ENCODE assay signal across 13 mouse cellular contexts in the genomic region with DNA sequence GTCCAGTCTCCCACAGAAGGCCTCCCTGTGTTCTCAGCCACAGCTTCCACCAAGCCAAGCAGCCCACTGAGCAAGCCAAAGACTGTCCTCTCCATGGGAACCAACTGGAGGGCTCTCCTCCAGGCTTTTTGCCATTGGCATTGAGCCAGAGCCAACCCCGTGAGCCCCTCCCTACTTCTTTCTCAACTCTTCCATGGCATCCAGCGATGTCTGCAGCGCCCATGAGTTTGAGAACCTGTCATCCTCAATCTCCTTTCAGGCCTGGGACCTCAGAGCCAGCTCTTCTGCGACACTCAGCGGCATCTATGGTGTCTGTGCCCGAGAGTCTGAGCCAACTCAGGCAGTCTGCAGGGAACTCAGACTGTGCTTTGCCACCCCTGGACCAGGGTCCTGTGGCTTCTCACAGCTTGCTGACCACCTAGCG.
A peak's percentile ranks its signal among the peaks of the same experiment; 100 is the strongest.
DNase-seq lines count a peak whose midpoint lies in the region; ATAC-seq and TF ChIP-seq lines count a peak whose summit lies in the region.
"Had no signal": no experiment of that assay in that cellular context is flagged by ENCODE, and none has a peak within 500 bp of the region (broad histone marks: within the 10 kb centered on the region; RNA-seq: fewer than 3 reads in every experiment).

No protein-coding gene starts in this region.

- no peak for TF ChIP-seq EP300 in lung, postnatal 0 days (IDR thresholded peaks at IDR 0.05)

- 78% methylated on average over 7 of the region's 7 CpGs for WGBS in lung, postnatal 0 days
- 89% methylated on average over 7 of the region's 7 CpGs for WGBS in midbrain, embryonic 14.5 days

- H3K36me3 ChIP-seq in lung, postnatal 0 days (ENCODE audit: insufficient read depth, low read length): no peaks in the 10 kb centered on the region
- no peaks in the 10 kb centered on the region for H3K36me3 ChIP-seq in midbrain, embryonic 14.5 days (ENCODE audit: control insufficient read depth, insufficient read depth, low read length)
- H3K36me3 ChIP-seq: lung, embryonic 15.5 days; neural tube, embryonic 12.5 days; stomach, embryonic 15.5 days had no signal

- H3K27me3 ChIP-seq in lung, postnatal 0 days (replicated peaks; ENCODE audit: insufficient read depth, low read length): no peaks in the 10 kb centered on the region
- no peaks in the 10 kb centered on the region for H3K27me3 ChIP-seq in midbrain, embryonic 14.5 days (ENCODE audit: control insufficient read depth, insufficient read depth, low read length)
- H3K27me3 ChIP-seq: lung, embryonic 15.5 days; neural tube, embryonic 12.5 days; stomach, embryonic 15.5 days had no signal

- no peak overlapping the region for H3K4me3 ChIP-seq in lung, postnatal 0 days (ENCODE audit: low read depth, low read length)
- no peak overlapping the region for H3K4me3 ChIP-seq in midbrain, embryonic 14.5 days (replicated peaks; ENCODE audit: low read depth, low read length)
- H3K4me3 ChIP-seq: lung, embryonic 15.5 days; neural tube, embryonic 12.5 days; stomach, embryonic 15.5 days had no signal

- H3K9me3 ChIP-seq in lung, postnatal 0 days (ENCODE audit: low read length): no peaks in the 10 kb centered on the region
- H3K9me3 ChIP-seq in midbrain, embryonic 14.5 days (ENCODE audit: control insufficient read depth, low read length): no peaks in the 10 kb centered on the region
- H3K9me3 ChIP-seq: lung, embryonic 15.5 days; neural tube, embryonic 12.5 days; stomach, embryonic 15.5 days had no signal

- H3K27ac ChIP-seq in lung, postnatal 0 days (ENCODE audit: low read length): no peak overlapping the region
- H3K27ac ChIP-seq in midbrain, embryonic 14.5 days (replicated peaks; ENCODE audit: low read depth, low read length): no peak overlapping the region
- H3K27ac ChIP-seq: lung, embryonic 15.5 days; neural tube, embryonic 12.5 days; stomach, embryonic 15.5 days had no signal

- peak; percentile 18 to 23 for DNase-seq in frontal cortex, postnatal 10 days (ENCODE audit: low spot score in 2 of 2)
- no peak for DNase-seq in frontal cortex, postnatal 25 days (ENCODE audit: low spot score in 2 of 2)
- DNase-seq in lung, postnatal 14 days: peak; percentile 26
- DNase-seq in lung, postnatal 0 days (ENCODE audit: low spot score): no peak
- peak; percentile 66 to 74 for DNase-seq in cerebellum, postnatal 14 days
- DNase-seq in midbrain, embryonic 14.5 days: peak; percentile 41
- DNase-seq in embryo, embryonic 9.5 days (ENCODE audit: extremely low spot score): no peak
- DNase-seq: heart, adult 18-20 months; kidney, adult 9 months had no signal

- no peak overlapping the region for H3K4me2 ChIP-seq in lung, postnatal 0 days (replicated peaks; ENCODE audit: low read depth, low read length)
- H3K4me2 ChIP-seq in midbrain, embryonic 14.5 days (ENCODE audit: low read length): no peak overlapping the region
- H3K4me2 ChIP-seq: lung, embryonic 15.5 days; neural tube, embryonic 12.5 days; stomach, embryonic 15.5 days had no signal

- no peak for TF ChIP-seq CTCF in lung, postnatal 0 days (IDR thresholded peaks at IDR 0.05)

- no peak overlapping the region for H3K9ac ChIP-seq in lung, postnatal 0 days (replicated peaks; ENCODE audit: low read depth)
- H3K9ac ChIP-seq in midbrain, embryonic 14.5 days (replicated peaks; ENCODE audit: low read length): no peak overlapping the region
- H3K9ac ChIP-seq: lung, embryonic 15.5 days; neural tube, embryonic 12.5 days; stomach, embryonic 15.5 days had no signal

- no peak for ATAC-seq in lung, postnatal 0 days
- peak; percentile 55; the same call in 1 of the 2 replicates for ATAC-seq in midbrain, embryonic 14.5 days (ENCODE audit: low FRiP score, low TSS enrichment)
- ATAC-seq in CD4-positive, CD25-positive, alpha-beta regulatory T cell, adult 4 months: no peak

- H3K4me1 ChIP-seq in lung, postnatal 0 days (ENCODE audit: insufficient read depth, low read depth, low read length): no peaks in the 10 kb centered on the region
- H3K4me1 ChIP-seq in midbrain, embryonic 14.5 days (ENCODE audit: control insufficient read depth, insufficient read depth, low read length): no peaks in the 10 kb centered on the region
- H3K4me1 ChIP-seq: lung, embryonic 15.5 days; neural tube, embryonic 12.5 days; stomach, embryonic 15.5 days had no signal

Comparison
In these comparisons a context has a peak if more than half of its experiments do, and no peak if none do; other contexts are left out.
1. DNase-seq: peak in frontal cortex, postnatal 10 days (2 of 2), lung, postnatal 14 days (single experiment), cerebellum, postnatal 14 days (2 of 2) and midbrain, embryonic 14.5 days (single experiment); none in frontal cortex, postnatal 25 days (0 of 2), lung, postnatal 0 days (single experiment) and embryo, embryonic 9.5 days (single experiment).